Mouse (Mus musculus) olfactory bulb, adult 2 months (tissue): ENCODE data around the gene Tssc4. TPM values are rescaled to one million over a fixed set of nuclear protein-coding genes. Genes with fewer than 3 reads are reported as not detected.

Experiments
- H3K27ac ChIP-seq: fragments of 200-500 bp; 2 replicates; pipeline ENCODE4 v1.5.1; 2012; ENCODE audit warnings: low read depth, low read length; ENCODE audit not compliant: insufficient read depth
- H3K4me1 ChIP-seq: fragments of 200-500 bp; 2 replicates; pipeline ENCODE4 v1.6.1; 2012; ENCODE audit warnings: low read length; ENCODE audit not compliant: control insufficient read depth, insufficient read depth
- H3K4me3 ChIP-seq: fragments of 200-500 bp; 2 replicates; pipeline ENCODE4 v1.5.1; 2012; ENCODE audit warnings: mild to moderate bottlenecking, low read depth, low read length, moderate library complexity; ENCODE audit not compliant: insufficient read depth
- CTCF ChIP-seq: fragments of 200-500 bp; IDR thresholded peaks from 2 replicates; pipeline ENCODE4 v1.5.1; 2012; ENCODE audit warnings: low read depth, mild to moderate bottlenecking, low read length, moderate library complexity; ENCODE audit not compliant: insufficient read depth
- POLR2A ChIP-seq: fragments of 200-500 bp; IDR thresholded peaks from 2 replicates; pipeline ENCODE4 v1.6.1; 2012; ENCODE audit warnings: mild to moderate bottlenecking, low read depth, low read length, moderate library complexity; ENCODE audit not compliant: insufficient read depth
- WGBS: fragments of 180-500 bp; shearing (Covaris S2); methylation state at CpG from one replicate; pipeline ENCODE4 v1.1.7; 2018; 5-methylcytosine and 5-hydroxymethylcytosine counted together
- polyA plus RNA-seq: library from polyadenylated mRNA; stranded (reverse); fragments of >200 nt; gene quantifications from 2 replicates; pipeline ENCODE4 v1.2.4, GENCODE M21; 2012; ENCODE audit warnings: low replicate concordance; ENCODE audit not compliant: missing spikeins, insufficient read depth, insufficient read length

Tssc4 gene
- polyA plus RNA-seq, 1 experiment, result not detected

DNA sequence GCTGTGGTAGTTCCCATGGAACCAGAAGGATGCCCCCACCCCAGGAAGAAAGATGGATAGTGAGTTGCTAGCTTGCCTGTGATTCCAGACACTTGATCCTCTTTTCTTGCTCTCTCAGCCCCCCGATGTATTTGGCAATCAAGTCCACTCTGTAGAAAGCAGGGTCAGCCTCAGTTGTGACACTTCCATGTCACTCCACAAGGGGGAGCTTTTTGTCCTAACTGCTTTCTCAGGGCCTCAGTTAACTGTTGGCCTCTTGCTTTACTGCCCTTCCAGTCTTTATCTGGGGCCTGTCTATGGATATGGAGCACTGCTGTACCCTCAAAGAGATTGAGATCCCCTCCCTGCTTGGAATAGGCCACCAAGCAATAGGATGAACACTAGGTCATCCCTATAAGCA lies 4.0 kb downstream of the Tssc4 start:
- no peak for TF ChIP-seq POLR2A
- TF ChIP-seq CTCF, result no peak; the same call in 1 of the 2 replicates
- no peak overlapping the region for H3K27ac ChIP-seq
- no peak overlapping the region for H3K4me3 ChIP-seq
- 57% methylated on average over 1 of the region's 1 CpGs for WGBS
- peaks cover 19% of the 10 kb centered on the region for H3K4me1 ChIP-seq

GRCm38 (mm10) chr7:143075394-143075793 lies 6.3 kb downstream of the Tssc4 start:
- TF ChIP-seq POLR2A (no peak), CTCF (no peak)
- Histone ChIP-seq H3K4me3 (no peak overlapping the region), H3K4me1 (peaks cover 7% of the 10 kb centered on the region), H3K27ac (no peak overlapping the region)
- WGBS, result 84% methylated on average over 5 of the region's 5 CpGs

GRCm38 (mm10) chr7:143077351-143077750 lies 8.3 kb downstream of the Tssc4 start:
- 89% methylated on average over 2 of the region's 2 CpGs for WGBS

DNA sequence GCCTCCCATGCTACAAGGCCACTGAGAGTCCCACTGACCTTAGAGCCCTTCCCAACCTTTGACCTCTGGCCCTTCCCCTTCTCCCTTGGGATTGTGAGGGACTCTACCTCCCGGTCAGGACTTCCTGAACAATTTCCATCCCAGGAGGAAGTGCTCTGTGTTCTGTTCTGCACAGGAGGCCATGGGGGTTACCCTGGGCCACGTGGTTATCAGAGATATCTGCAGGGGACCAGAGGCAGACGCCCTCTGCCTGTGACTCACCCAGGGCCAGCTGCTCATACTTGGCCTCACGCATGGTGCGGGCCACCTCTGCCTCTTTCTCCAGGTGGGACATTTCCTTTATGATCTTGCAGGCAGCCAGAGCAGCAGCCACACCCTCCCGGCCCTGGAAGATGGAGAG lies 13.0 kb downstream of the Tssc4 start:
- no peak overlapping the region for H3K4me3 ChIP-seq
- H3K4me1 ChIP-seq, result no peaks in the 10 kb centered on the region
- no peak overlapping the region for H3K27ac ChIP-seq
- no peak for TF ChIP-seq CTCF
- TF ChIP-seq POLR2A, result no peak
- WGBS, result 75% methylated on average over 6 of the region's 6 CpGs

More at GRCm38 (mm10) chr7:143077351-143077750, 8.3 kb downstream of the Tssc4 start:
- Histone ChIP-seq H3K4me3 (no peak overlapping the region), H3K4me1 (no peaks in the 10 kb centered on the region), H3K27ac (no peak overlapping the region)
- TF ChIP-seq CTCF, result no peak
- TF ChIP-seq POLR2A, result no peak

DNA sequence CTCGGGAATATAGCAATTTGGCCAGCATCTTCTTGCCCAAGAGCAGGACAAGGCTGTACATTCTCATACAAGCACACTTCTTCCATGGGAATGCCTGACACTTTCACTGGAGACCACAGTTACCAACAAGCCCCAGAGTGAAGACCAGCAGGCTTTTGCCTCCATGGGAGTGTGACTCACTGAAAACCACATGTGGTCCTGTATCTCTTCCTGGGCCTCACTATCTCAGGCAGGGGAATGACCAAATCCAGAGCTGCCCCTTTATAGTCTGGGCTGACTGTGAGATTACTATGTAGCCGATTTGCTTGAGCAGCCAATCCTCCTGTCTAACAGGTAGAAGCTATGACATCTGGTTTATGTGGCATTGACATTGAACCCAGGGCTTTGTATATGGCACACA lies 14.7 kb downstream of the Tssc4 start:
- WGBS, result 77% methylated on average over 2 of the region's 2 CpGs

DNA sequence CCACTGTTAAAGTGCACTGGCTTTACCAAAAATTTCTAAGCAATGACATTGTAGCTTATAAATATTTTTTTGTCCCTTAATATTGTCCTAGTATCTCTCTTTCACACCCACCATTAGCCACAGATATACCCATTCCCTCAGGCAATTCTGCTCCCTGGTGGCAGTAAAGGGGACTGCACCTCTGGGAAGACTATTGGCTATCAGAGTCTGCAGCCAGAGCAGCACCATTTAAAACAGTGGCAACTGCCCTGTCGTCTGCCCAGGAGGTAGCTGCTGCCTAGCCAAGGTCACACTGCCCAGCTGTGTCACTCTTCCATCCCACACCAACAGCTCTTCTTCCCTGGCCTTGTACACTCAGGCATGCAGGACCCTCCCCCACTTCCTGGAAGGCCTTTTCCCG lies 17.3 kb downstream of the Tssc4 start:
- 53% methylated on average over 2 of the region's 2 CpGs for WGBS
- Histone ChIP-seq H3K4me1 (no peaks in the 10 kb centered on the region), H3K4me3 (no peak overlapping the region), H3K27ac (no peak overlapping the region)
- TF ChIP-seq POLR2A, result no peak
- TF ChIP-seq CTCF, result no peak

More for the DNA sequence above, 14.7 kb downstream of the Tssc4 start:
- TF ChIP-seq POLR2A (no peak), CTCF (no peak)
- Histone ChIP-seq H3K4me3 (no peak overlapping the region), H3K4me1 (no peaks in the 10 kb centered on the region), H3K27ac (no peak overlapping the region)

- Histone ChIP-seq H3K27ac (no peak overlapping the region), H3K4me3 (no peak overlapping the region), H3K4me1 (no peaks in the 10 kb centered on the region)
- TF ChIP-seq CTCF (no peak), POLR2A (no peak)
- 57% methylated on average over 4 of the region's 4 CpGs for WGBS
Measured at GRCm38 (mm10) chr7:143087070-143087579, 18.1 kb downstream of the Tssc4 start.

- 82% methylated on average over 3 of the region's 3 CpGs for WGBS
- TF ChIP-seq POLR2A (no peak), CTCF (no peak)
- Histone ChIP-seq H3K4me1 (no peaks in the 10 kb centered on the region), H3K27ac (no peak overlapping the region), H3K4me3 (no peak overlapping the region)
Measured at GRCm38 (mm10) chr7:143093847-143094246, 24.8 kb downstream of the Tssc4 start.

DNA sequence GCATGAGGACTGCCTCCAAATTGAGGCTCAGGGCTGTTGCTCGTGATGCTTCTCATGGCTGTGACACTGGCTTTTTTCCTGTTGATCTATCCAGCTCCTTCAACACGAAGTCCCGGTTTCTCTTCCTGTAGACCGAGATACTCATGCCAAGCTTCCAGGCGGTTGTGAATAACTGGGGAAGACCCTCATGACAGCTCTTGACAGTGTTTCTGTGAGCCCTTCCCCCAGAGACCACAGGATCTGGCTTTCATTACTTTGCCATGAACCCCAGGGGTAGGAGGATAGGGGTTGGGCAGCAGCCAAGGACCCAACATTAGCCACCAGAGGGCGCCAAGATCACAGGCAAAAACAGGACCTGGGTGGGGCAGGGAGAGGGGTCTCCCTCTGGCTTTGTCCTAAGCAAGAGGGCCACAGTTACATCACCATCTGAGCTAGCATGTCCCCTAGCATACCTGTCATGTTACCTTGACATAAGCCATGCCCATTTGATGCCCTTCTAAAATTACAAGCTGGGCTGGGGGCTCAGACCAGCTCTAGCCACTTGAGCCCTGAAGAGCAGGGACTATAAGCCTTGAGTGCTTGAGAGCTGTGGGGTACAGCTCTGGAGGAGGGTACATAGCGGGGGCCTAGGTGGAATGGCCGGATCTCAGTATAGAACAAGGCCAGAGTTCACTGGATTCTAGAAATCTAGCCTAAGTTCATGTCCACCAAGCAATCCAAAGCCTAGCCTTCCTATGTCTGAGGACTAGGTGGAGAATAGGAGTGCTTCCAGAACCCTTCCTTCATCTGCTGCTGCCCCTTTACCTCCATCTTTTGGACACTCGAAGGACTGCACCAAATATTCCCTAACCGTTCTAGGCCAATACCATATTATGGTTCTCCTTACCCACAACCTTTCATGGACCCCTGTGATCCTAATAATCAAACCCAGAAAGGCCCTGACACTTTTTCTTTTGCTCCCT lies 25.8 kb downstream of the Tssc4 start, which contains the start of gene Trpm5:
Trpm5 (minus strand) TSS at position 51 of the 962 bp plus-strand sequence.
- WGBS, result 51% methylated on average over 10 of the region's 10 CpGs
- peak; percentile 42; the same call in 1 of the 2 replicates for TF ChIP-seq CTCF
- no peak for TF ChIP-seq POLR2A
- Histone ChIP-seq H3K4me3 (no peak within 1 kb of the TSS), H3K27ac (no peak within 1 kb of the TSS), H3K4me1 (no peaks in the 10 kb centered on the region)
